Mouse (Mus musculus): ENCODE measurements around the gene Atp10a.

The Atp10a gene

DNA sequence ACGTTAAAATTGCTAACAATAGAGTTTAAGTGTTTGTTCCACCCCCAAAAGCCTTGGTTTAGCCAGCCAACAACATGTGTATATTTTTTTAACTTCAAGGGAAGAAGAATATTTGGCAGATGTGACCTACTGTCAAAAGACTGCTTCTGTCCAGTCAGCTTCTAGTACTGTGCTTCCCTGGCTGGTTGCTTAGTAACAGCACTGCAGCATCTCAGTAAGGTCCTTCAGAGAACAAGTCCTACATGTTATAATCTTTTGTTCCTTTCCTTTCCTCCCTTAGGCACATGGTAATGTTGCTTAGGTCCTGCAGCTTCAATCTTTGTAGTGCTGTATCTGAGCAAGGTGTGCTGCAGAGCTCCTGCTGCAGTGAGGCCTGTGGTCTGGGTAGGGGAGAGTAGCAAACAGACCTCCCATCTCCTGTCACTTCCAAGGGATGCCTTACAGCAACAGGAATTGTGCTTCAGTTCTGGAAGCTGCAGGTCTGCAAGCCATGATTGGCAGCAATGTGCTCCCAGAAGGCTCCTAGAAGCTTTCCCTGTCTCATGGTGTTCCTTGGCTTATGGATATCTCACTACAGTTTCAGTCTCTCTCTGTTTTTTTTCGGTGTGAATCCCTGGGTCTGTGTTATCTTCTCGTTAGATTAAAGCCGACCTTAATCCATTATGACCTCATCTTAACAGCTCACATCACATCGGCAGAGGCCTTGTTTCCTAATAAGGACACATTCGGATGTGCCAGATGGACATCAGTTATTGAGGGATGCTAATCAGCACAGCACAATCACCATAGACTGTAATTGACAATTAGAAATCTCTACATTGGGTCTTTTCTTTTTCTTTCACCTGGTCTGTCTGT, 34.3 kb downstream of the Atp10a start:
- intact Hi-C loops (cut with DNase I): no loop called here

DNA sequence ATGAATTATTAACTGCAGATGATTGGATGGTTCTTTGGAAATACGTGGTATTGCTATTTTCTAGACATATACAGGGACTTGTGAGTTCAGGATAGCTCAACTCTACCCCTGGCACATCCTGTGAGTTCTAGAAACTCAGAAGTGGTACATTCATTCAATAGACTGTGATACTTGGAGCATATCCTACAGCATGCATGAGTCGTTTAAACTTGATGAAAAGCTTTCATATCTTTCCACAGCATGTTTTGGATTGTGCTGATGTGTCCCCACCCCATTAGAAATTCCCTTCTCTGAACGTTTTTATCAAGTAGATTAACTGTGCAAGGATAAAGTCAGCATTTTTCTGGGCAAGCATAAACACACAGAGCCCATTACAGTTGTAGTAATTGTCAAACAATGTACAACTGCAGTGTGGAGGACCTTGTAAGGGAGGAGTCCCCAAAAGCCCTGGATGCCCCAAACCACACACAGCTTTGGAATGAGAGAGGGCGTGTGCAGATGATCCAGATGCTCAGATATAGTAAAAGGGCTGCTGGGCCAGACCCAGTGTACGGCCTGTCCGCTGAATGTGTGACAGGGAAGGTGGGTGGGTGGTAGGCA, 35.1 kb downstream of the Atp10a start:
- intact Hi-C loops (cut with DNase I): no loop called here

DNA sequence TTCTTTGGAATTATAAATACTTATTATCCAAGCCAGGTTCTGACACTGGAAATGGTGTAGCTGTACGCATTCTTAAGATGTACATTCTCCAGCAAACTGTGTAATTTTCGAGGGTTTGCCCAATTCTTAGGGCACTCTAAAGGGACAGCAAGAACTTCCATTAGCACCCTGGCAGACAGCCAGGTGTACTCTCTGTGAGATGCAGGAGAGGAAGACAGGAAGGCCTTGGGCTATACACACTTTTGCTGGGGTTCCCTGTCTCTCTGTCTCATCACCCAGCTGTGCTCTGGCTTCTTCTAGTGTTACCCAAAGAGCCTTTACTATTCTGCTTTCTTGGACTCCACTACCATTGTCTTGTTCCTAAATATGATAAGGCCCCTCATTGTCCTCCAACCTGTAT, 36.7 kb downstream of the Atp10a start:
- intact Hi-C loops (cut with DNase I): no loop called here

DNA sequence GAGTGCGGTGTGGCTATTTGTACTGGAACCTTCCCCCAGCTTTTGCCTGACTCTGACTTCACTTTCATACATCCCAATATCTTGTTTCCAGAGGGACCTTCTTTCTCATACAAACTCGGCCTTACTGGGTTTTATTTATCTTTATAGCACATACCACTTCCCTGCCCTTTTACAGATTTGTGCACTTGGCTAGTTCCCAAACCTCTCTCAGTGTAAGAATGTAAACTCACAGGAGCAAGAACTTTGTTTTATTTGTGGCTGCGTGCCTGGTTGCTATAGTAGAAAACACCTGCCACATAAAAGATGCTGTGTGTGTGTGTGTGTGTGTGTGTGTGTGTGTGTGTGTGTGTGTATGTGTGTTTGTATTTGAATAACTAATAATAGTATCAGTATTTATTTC, 37.4 kb downstream of the Atp10a start:
- intact Hi-C loops (cut with DNase I): no loop called here

GRCm38 (mm10) chr7:58695661-58696060, 39.7 kb downstream of the Atp10a start:
- intact Hi-C loops (cut with DNase I): no loop called here

DNA sequence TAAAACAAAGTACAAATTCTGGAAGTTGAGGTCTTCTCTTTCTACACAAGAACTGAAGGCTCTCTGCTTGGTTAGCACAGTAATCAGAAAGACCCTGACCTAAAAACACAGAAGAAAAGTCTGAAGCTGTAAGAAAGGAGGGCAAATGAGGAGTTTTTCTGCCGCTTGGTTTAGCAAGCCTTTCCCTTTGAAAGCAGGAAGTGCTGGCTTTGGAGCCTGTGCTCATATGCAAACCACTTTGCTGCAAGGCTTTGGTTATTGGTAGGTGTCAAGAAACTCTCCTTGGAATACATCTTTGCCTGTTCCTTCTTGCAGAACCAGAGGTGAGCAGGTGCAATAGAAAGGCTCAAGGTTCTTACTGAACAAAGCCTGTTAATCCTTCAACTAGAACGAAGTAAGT, 41.1 kb downstream of the Atp10a start:
- intact Hi-C loops (cut with DNase I): no loop called here

- intact Hi-C loops (cut with DNase I): no loop called here
Observed at GRCm38 (mm10) chr7:58698738-58699442, 42.9 kb downstream of the Atp10a start.

GRCm38 (mm10) chr7:58701311-58701710, 45.3 kb downstream of the Atp10a start:
- intact Hi-C loops (cut with DNase I): no loop called here

- intact Hi-C loops (cut with DNase I): no loop called here
Observed at GRCm38 (mm10) chr7:58705158-58705557, 49.2 kb downstream of the Atp10a start.

GRCm38 (mm10) chr7:58709306-58709705, 53.3 kb downstream of the Atp10a start:
- intact Hi-C loops (cut with DNase I): no loop called here

DNA sequence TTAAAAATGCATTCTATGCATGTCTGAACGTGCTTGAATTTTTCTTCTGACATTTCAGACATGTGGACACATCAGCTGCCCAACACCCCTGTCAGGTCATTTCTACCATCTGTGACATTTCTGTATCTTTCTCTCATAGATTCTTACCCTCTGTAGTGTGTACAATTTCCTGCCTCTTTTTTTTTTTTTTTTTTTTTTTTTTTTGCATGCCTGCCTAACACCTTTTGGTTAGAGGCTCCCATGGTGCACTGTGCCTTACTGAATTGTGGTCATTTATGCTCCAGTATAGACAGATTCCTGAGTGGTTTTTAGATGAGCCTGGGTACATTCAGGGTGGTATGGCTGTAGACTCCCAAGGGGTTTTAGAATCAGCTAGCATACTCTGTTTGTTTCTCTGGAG, 54.3 kb downstream of the Atp10a start:
- intact Hi-C loops (cut with DNase I): no loop called here

- intact Hi-C loops (cut with DNase I): no loop called here
Observed at GRCm38 (mm10) chr7:58711811-58712210, 55.8 kb downstream of the Atp10a start.

DNA sequence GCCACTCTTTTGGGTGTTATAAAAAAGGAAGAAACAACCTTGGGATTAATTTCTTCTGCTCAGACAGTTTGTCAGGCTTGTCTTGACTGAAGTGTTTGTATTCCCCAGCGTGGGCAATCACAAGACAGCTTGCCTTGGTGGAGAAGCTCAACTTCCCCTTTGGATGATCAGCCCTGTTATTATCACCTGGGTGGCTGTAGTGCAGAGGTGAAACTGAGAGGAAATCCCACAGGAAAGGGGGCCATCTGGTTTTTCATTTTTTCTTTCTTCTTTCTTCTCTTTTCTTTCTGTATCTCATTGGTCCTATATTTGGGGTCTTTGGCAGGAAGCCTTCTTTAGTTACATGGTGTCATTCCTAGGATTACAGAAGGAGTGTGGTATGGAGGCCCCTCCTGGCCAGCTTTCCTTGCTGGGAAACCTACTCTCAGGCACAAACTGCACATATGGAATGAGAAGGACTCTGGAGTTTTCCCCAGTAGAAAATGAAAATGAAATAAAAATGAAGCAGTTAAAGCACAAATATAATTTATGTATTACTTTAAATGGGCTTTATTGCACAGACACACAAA, 59.7 kb downstream of the Atp10a start:
- intact Hi-C loops (cut with DNase I): no loop called here

DNA sequence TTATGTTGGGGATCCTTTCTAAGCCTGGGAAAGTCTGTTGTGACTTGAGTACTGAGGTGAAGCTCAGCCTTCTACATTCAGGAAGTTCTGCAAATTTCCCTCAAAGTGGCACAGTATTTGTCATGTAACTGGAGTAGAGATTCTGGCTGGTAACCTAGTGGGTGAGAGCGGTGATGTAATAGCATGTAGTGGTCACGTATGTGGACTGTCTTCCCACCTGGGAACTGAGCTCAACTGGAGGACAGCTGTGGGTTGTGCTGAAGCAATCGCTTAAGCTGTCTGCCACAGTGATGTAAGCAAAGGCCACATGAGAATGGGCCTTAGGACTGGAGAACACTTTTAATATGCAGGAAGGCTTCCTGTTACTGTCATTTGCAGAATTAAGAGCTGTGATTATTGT, 60.7 kb downstream of the Atp10a start:
- intact Hi-C loops (cut with DNase I): no loop called here

DNA sequence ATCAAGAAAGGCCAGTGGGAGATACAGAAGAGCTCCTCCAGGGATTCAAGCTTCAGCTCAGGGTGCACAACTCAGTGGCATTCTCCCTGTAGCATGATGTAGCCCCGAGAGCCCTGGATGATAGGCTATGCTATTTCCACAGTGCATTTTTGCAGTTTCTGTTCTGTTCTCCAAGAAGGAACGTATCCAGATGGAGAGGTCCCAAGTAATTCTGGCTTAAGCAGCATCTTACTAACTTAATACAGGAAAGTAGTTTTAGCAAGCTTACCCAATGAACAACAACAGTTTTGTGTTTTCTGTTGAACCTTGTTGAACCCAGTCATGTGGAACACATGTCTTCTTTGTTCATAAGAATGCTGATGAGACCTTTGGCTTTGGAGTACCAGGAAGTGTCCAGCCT, 62.6 kb downstream of the Atp10a start:
- intact Hi-C loops (cut with DNase I): no loop called here

- intact Hi-C loops (cut with DNase I): no loop called here
Observed at GRCm38 (mm10) chr7:58719218-58719938, 63.4 kb downstream of the Atp10a start.

- intact Hi-C loops (cut with DNase I): no loop called here
Observed at GRCm38 (mm10) chr7:58722250-58722649, 66.3 kb downstream of the Atp10a start.

DNA sequence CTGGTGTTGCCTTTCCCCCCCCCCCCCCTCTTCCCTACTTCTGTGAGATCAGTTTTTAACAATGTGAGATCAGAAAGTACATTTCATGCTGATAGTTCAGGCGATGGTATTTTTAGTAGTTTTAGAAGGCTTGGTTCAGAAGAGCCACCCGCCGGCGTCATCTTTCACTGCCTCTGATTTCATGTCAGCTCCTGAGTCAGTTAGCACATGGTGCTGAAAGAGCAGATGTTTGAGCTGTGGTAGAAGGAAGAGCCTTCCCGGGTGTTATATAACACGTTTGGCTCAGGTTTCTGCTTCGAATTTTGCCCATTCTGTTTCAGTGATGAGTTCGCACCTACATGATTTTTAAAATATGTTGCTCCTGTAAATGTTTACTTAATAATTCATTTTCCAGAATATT, 74.2 kb downstream of the Atp10a start:
- intact Hi-C loops (cut with DNase I): no loop called here

- intact Hi-C loops (cut with DNase I): no loop called here
Observed at GRCm38 (mm10) chr7:58730831-58731230, 74.9 kb downstream of the Atp10a start.

DNA sequence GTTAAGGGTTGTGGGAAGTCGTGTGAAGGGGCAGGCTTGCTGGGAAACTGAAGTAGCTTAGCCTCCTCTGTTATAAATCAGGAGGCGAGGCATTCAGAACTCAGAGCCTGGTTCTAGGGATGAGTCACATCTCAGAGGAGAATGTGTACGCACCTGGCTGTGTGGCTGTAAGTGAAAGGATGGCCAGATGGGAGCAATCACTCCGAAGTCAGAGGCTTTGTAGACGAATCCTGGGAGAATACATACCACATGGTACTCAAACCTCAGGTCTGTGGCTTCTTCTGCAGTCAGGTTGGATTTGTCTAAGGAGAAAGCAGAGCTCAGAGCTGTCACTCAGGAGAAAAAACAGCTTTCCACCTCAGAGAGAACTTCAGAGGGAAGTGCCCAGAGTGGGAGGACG, 76.4 kb downstream of the Atp10a start:
- intact Hi-C loops (cut with DNase I): no loop called here

DNA sequence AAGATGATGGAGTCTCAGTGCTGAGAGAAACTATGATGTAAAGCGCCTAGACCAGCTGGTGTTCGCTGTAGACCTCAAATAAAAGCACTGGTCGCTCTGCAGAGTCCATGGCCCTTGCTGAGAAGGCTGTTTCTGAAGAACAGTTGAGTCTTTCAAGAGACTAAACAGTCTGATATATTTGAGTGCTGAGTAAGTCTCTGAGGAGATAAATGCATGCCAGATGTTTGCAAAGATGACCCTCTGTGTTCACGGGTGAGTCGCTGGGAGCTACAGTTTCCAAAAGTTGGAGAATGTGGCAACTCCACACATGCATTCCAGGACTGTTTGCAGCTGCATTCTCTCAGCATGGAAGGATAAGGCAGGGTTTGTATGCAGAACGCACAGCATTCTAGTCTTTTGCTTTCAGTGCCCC, 77.5 kb downstream of the Atp10a start:
- intact Hi-C loops (cut with DNase I): no loop called here

All from adrenal gland (tissue).